Mouse (Mus musculus) liver (tissue): Measurements from ENCODE around the gene Gm13083.
"Not testable (repeated sequence)": the region's sequence is repeated elsewhere in the genome, so short reads cannot be mapped to it uniquely, and the experiment has no call there.

Experiments
- DNase-seq: peaks from one replicate; pipeline ENCODE4 v3.0.0-alpha.2; 2020; ENCODE audit warnings: mixed read lengths

Gm13083 gene

DNA sequence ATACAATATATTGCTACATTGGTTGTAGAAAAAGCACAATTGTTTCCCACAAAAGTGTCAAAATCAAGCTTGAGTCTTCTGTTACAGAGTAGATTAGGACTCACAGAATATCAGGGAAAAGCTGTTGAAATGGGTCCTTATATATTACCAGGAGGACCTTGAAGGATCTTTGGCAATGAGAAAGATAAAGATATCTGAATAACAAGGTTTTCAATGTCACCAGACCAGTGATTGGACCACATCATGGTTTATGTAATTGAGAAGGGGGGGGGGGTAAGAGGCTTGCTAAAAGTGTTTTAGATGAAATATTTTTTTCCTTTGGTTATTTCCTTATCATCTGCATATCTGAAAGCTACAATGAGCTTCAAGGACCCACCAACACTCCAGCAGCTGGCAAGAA is at the start of gene Gm13083:
Gm13083 (plus strand) TSS at position 301 of the 400 bp plus-strand sequence.
- not testable (repeated sequence) for DNase-seq

DNA sequence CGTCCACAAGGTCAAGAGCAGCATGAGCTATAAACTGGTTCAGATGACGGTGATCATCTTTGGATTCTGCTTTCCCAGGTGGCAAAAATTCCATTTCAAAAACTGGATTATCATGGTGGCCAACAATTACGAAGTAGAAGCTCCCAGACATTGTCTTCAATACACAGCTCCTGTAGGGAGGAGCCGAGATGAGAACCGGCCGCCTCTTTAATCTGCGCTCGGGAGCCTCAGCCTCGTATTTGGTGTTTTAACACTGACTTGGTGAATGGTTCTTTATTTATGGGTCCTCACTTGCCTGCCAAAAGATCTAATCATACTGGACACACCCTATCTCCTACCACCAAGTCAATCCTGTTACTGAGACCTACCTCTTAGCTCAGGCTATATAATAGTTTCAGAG is 2.9 kb upstream of the Gm13083 start:
- not testable (repeated sequence) for DNase-seq

DNA sequence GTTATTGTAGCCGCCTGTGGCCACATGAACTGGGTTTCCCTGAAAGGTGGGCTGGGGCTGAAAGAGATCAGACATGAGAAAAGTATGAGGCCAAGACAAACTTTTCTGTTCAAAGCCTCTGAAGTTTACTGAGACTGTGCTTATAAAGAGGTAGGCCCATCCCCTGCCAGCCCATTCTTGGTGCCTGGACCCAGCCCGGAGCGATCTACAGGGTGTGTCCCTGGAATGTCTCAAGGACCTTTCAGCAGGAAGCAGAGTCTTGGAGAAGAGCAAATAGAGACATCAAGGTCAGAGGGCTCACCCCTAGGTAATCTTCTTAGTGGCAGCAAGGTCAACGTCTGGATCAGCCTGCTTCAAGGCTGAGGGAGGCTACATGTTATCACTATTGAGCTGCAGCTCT is 3.3 kb downstream of the Gm13083 start:
- DNase-seq, result not testable (repeated sequence)

DNA sequence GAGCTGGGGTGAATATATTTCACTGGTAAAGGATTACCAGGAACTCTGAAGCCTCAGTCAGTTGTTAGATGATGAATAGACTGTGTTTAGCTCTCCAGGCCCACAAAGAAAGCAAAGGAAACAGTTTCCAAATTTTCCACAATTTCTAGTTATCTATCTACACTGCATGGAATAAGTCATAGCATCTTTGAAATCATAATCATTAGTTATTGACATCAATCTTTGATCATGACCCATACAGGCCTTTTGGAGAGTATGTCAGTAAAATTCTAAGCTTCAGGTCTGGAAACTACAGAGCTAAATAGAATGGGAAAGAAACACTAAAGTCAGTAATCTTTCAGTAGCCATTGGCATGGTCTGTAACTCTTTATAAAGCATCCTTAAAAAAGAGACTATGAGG is 42.3 kb downstream of the Gm13083 start, which contains the start of gene Gm13088:
Gm13088 (minus strand) TSS at position 101 of the 400 bp plus-strand sequence.
- not testable (repeated sequence) for DNase-seq
